Mouse (Mus musculus) R1 (cell line): ENCODE data around the gene Ttc23.

ENCODE experiments used
- DNase-seq: peaks from one replicate; pipeline ENCODE4 v3.0.0-alpha.2; 2018; ENCODE audit warnings: low read depth, low spot score

Gene Ttc23

GRCm38 (mm10) chr7:67740796-67741195 is 93.6 kb downstream of the Ttc23 start:
- no peak for DNase-seq

GRCm38 (mm10) chr7:67741706-67742105 is 94.5 kb downstream of the Ttc23 start:
- no peak for DNase-seq

DNA sequence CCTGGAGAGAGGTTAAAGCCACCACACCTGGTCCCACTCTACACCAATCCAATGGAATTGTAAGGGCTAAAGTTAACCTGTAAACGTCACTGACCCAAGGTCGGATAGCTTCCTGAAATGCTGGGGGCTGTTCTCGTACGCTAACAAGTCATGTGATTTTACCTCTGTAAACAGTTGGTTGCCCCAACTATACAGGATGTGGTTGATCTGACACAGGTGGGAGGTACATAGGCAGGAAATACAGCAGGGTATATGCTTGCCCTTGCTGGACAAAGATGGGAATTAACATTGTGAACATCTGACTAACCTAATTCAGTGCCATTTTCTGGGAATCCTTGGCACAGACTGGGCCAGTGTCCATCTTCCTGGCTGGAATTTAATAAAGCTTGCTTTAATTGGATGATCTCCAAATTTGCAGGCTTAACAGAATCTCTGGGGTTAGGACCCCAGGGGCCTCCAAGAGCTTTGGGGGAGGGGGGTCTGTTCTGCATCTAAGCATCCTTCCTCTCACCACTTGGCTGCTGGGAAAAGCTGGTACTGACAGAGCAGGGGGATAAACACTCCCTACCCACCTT is 100.6 kb downstream of the Ttc23 start:
- no peak for DNase-seq

DNA sequence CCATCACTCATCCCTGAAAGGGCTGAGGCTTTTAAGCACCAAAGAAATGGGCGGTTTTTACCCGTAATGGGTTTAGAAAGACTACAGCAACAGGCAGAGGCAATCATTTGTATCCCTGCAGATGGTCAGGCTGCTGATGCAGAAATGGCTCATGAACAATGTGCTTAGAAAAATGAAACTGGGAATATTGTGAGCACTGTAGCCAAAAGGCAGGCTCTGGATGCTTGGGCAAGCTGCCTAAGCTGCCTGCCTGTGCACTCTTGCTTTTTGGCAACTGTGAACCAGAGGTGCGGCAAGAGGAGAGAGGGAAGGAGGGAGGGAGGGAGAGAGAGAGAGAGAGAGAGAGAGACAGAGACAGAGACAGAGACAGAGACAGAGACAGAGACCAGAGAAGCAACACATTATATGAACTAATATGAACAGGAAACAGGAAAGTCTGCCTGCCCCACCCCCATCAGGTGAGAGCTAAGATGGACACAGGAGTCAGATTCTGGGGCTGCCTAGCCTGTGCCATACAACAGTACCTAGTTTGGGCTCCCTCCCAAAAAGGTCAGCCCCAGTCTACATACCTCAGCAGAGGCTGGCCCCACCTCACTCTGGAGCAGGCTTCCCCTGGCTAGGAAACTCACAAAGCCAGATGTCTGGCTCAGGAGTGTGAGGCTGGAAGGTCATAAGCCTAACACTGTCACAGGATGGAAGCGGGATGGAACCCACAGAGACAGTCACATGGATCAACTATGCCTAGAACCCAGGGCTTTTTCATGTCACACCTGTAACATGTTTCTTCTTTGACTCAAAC is 102.4 kb downstream of the Ttc23 start:
- no peak for DNase-seq

- DNase-seq = no peak
These were observed 107.4 kb downstream of the Ttc23 start for GRCm38 (mm10) chr7:67754606-67755005.

DNA sequence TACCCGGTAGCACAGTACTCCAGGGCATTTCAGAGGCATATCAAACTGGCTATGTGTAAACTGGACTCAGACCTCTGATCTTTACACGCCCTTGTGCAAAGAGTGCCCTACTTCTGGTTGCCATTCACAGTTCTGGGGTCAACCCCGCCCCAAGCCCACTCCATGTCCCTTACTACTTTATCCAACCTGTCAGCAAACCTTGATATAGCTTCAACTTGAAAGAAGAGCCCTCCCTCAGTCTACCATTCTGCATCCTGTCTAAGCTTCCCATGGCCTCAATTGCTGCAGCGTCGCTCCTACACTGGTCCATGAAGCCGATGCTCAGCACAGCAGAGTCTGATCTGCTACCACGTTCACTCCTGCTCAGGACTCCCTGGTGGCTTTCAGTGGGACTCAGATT is 108.2 kb downstream of the Ttc23 start:
- no peak for DNase-seq

DNA sequence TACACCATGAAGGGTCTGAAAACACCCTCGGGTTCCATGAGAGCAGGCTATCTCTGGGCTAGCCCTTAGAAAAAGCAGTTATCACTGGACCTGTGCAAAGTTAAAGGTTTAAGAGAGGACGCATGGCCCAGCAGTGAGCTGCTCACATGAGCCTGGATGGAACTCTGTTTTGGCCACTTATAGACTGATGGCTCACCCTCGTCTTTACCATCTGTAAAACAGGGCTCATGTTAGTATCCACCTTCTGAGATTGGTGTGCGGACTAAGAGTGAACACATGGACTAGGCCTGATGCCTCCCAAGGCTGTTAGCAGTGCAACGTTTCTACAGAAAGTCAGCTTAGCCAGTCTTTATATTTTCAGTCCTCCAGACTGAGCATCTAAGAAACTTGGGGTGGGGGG is 109.4 kb downstream of the Ttc23 start:
- DNase-seq = no peak

GRCm38 (mm10) chr7:67758506-67758857 is 111.3 kb downstream of the Ttc23 start:
- DNase-seq = no peak

GRCm38 (mm10) chr7:67758858-67759628 is 111.8 kb downstream of the Ttc23 start:
- peak; percentile 91 for DNase-seq

DNA sequence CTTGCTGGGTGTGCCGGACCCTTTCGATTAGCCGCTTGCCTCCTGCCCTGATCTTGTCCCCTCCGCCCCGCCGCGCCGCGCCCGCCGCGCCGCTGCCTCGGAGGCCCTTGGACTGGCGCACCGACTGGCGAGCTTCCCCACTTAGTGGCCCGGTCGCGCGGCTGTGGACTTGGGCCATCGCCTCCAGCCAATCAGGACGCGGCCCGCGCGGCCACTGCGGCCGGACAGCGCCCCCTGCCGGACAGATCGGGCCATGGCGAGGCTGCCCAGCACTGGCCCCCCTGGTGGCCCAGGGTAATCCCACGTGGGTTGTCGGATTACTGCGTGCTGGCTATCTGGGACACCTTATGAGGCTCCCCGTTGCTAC is 112.4 kb downstream of the Ttc23 start, which contains the start of gene Synm:
Gene Synm (minus strand): TSS at position 114 of the 367 bp plus-strand sequence.
- peak; percentile 85 for DNase-seq

- DNase-seq = no peak
These were observed 116.4 kb downstream of the Ttc23 start for GRCm38 (mm10) chr7:67763625-67764024.

- DNase-seq = no peak
These were observed 120.9 kb downstream of the Ttc23 start for GRCm38 (mm10) chr7:67768125-67768524.

- no peak for DNase-seq
These were observed 122.3 kb downstream of the Ttc23 start for GRCm38 (mm10) chr7:67769487-67769886.

- DNase-seq = no peak
These were observed 125.0 kb downstream of the Ttc23 start for GRCm38 (mm10) chr7:67772231-67772630.

DNA sequence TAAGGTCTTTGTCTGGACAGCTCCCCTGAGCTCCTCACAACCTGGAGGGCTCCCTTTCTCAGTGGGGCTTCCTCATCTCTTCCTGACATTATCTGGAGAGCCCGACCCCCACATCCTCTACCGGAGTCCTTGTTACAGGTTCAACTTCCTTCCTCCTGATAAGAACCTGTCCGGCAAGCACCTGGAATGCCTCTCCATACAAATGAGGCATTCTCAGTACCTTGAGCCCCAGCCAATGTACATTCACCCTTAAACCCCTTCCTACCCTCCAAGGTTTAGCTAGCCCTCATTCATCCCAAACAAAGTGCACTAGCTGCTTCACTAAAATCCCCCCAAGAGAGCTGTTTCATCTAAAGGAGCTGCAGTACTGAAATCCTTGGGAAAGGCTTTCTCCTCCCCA is 128.4 kb downstream of the Ttc23 start:
- no peak for DNase-seq

GRCm38 (mm10) chr7:67776636-67777305 is 129.6 kb downstream of the Ttc23 start:
- DNase-seq = no peak

DNA sequence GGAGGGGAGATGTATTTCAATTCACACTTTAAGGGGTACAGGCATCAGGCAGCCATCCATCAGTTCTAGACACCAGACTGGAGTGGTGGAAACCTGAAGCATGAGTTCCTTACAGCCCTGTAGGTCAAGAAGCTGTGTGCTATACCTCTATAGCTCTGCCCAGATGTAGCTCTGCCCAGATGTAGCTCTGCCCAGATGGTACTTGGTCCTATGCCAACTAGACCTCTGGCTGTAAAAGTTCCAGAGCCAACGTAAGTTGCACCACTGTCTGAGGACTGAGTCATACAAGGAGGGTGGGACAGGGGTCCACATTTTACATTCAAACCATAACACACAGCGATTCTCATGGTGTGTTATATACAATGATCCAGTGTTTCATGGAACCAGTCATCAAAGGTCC is 140.7 kb downstream of the Ttc23 start:
- no peak for DNase-seq

GRCm38 (mm10) chr7:67788713-67789112 is 141.5 kb downstream of the Ttc23 start:
- peak; percentile 66 for DNase-seq

GRCm38 (mm10) chr7:67791256-67791655 is 144.0 kb downstream of the Ttc23 start:
- no peak for DNase-seq

DNA sequence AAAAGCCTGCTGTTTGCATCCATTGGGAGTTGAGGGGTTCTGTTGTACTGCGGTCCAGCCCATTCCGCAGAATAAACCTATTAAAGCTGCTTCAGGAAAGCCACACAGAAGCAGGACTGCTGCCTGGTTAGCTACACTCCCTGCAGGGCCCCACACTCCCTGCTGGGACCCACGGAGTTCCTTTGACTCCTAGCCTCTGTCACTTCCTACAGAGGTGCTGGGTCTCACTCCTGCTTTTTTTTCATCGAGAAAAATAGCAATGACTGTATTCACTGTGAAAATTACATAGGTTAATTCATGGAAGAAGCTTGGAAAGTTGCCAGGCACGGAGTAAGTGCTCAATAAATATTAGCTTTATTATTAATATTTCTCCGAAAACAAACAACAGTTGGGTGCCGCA is 146.2 kb downstream of the Ttc23 start:
- no peak for DNase-seq

DNA sequence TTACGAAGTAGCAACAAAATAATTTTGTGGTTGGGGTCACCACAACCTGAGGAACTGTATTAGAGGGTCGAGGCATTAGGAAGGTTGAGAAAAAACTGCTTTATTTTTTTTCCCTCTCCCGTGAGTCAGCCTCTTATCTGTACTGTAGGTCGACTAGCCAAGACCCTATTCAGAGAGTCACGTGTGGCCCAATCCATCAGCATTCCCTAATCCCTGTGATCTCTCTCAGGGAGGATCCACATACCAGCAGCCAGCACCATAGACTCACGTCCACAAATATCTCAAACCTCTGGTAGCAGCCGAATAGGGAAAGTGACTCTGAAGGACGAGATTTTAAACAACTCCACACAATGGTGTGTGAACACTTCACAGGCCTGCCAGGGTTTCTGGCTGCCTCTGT is 149.9 kb downstream of the Ttc23 start:
- peak; percentile 17 for DNase-seq

- DNase-seq = no peak
These were observed 151.3 kb downstream of the Ttc23 start for GRCm38 (mm10) chr7:67798476-67798875.
